Mouse (Mus musculus) CD4-positive naive resting alpha-beta T cell, adult 57 days (primary cell): ENCODE measurements around the gene Chrd. TPM values are rescaled to one million over a fixed set of nuclear protein-coding genes. Genes with fewer than 3 reads are reported as not detected.

Experiments
- total RNA-seq: library from RNA; stranded (reverse); gene quantifications from one replicate; pipeline ENCODE4 v1.2.4, GENCODE M21; 2023

The Chrd gene
- total RNA-seq, result not detected

DNA sequence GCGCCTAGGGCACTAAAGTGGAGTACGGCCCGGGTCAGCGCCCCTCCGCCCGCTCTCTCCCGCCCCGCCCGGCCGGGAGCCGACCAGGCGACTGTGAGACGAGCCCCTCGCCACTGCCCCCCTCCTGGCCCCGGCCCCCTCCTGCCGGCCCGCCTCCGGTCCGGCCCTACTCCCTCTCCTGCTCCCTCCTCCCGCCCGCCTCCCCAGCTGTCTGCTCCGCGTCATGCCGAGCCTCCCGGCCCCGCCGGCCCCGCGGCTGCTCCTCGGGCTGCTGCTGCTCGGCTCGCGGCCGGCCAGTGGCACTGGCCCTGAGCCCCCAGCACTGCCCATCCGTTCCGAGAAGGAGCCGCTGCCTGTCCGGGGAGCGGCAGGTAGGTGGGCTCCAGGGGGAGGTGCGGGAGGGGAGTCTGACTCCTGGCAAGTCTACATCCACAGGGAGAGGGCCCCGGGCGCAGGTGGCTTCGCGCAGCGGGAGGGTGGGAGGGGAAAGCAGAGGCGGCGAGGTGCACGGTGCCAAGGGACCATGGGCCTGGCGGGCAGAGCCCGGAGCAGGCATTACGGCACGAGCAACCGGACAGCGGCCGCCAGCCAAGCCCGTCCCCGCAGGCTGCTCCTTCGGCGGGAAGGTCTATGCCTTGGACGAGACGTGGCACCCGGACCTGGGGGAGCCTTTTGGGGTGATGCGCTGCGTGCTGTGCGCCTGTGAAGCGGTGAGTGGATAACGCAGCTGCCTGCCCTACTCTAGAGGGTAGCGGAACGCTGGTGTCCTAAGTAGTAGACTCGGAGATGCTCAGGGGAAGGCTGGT is at the start of gene Chrd:
Gene Chrd (plus strand): TSS at position 203 of the 806 bp plus-strand sequence.

DNA sequence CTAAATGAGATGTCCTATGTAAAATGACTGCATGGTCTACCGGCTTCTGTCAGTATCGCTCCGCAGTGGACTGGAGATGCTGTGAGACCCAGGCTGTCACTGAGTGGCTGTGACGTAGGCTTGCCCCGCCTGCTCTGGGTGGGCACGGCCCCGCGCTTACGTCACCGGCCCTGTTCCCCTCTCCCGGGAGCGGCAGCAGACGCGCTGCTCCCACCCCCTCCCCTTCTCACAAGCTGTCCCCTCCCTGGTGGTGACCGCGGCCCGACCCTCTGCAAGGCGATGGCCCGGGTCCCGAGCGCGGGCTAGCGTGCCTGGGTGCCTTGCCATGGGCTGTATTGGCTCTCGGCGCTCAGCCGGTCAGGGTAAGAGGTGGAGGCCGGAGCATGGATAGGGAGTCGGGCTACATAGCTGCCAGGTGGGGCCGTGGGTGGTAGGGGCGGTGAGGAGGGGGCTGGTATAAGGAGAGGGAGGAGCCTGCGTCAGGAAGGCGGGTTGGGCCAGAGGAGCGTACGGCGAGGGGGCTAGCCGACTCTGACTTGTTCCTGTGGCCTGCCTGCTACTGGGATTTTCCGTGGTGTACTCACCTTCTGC is 39.7 kb upstream of the Chrd start, which contains the start of gene Fam131a:
Gene Fam131a (plus strand): TSS at position 131 of the 591 bp plus-strand sequence.

DNA sequence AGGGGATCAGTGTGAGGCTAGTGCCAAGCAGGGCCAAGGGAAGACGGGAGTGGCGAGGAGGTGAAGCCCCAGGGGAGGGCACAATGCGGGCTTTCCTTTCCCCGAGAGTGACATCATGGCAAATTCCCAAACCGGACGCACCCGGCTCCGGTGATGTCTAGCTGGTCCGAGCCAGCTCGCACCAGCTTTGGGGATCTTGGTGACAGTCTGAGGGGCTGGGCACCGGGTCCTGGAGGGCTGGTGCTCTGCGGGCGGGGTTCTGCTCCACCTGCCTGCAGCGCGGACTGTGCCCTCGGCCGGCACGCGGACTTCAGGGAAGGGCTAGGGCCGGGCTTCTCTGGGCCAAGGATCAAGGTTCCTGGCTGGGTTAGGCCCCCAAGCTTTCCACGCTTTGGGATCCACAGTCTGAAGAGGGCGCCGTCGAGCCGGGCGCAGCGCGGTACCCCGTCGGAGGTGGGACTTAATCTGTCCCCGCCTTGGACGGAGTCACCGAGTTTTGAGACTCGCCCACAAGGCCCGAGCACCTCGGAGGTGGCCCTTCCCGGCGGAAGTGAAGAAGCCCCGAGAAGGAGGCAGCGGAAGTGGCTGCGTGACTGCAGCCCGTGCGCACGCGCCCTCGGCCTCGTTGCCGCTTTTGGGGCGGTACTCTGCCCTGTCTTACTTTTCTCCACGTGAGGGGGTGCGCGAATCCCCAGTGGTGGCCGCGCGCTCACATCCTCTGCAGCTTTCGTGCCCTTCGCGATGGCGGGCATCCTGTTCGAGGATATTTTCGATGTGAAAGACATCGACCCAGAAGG is 15.5 kb upstream of the Chrd start, which contains the start of the genes Polr2h and Clcn2:
Gene Polr2h (plus strand): TSS at position 485 of the 797 bp plus-strand sequence.
Gene Clcn2 (minus strand): TSS at position 566 of the 797 bp plus-strand sequence.

DNA sequence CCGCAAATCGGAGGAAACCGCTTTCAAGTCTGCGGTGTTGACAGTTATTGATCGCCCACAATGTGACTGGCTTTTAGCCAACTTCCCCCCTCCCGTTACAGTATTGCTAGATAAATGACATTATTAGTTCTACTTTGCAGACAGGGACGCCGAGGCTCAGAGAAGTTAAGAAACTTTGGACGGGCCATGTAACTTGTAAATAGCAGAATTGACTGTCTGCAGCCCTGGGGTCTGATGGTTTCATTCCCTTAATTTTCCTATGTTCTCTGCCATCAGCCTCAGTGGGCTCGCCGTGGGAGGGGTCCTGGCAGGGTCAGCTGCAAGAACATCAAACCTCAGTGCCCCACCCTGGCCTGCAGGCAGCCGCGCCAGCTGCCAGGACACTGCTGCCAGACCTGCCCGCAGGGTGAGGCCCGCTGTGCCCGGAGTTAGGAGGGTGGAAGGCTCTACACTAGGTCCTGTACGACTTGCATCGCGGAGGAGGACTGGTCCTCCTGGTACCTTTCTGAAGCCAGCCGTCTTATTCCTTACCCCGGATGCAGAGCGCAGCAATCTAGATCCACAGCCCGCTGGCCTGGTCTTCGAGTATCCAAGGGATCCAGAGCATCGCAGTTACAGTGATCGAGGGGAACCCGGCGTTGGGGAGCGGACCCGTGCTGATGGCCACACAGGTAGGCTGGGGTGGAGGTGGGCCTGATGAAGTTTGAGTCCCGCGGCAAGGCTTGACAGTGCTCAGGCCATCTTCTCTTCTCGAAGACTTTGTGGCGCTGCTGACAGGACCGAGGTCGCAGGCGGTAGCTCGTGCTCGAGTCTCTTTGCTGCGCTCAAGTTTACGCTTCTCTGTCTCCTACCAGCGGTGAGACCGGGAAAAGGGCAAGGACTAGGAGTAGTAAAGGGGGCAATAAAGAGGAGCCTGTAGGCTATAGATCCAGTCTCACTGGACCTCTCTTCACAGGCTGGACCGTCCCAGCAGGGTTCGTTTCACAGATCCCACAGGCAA is 1.1 kb downstream of the Chrd start, which contains the start of gene Thpo:
Gene Thpo (minus strand): TSS at position 781 of the 1,000 bp plus-strand sequence.

Other genes with a start within 250 kb of the Chrd start
- 57.6 TPM for gene Eif2b5, start 234.3 kb upstream of the Chrd start, total RNA-seq
- 39.1 TPM for gene Dvl3, start 216.1 kb upstream of the Chrd start, total RNA-seq
- gene Ap2m1, start 197.6 kb upstream of the Chrd start, total RNA-seq, result 175 TPM
- gene Abcf3, start 184.6 kb upstream of the Chrd start, total RNA-seq, result 116 TPM
- 1.3 TPM for gene Vwa5b2, start 143.7 kb upstream of the Chrd start, total RNA-seq
- 9.0 TPM for gene Eef1akmt4, start 121.5 kb upstream of the Chrd start, total RNA-seq
- gene Gm49333, start 121.5 kb upstream of the Chrd start, total RNA-seq, result not detected
- gene Alg3, start 121.4 kb upstream of the Chrd start, total RNA-seq, result 11.4 TPM
- gene Camk2n2, start 111.8 kb upstream of the Chrd start, total RNA-seq, result not detected
- gene Ece2, start 103.3 kb upstream of the Chrd start, total RNA-seq, result not detected
- 111 TPM for gene Psmd2, start 81.5 kb upstream of the Chrd start, total RNA-seq
- 335 TPM for gene Eif4g1, start 64.8 kb upstream of the Chrd start, total RNA-seq
- gene Fam131a, start 39.9 kb upstream of the Chrd start, total RNA-seq, result 0.62 TPM
- gene Polr2h, start 15.5 kb upstream of the Chrd start, total RNA-seq, result 16.2 TPM
- 5.9 TPM for gene Clcn2, start 15.4 kb upstream of the Chrd start, total RNA-seq
- gene Thpo, start 1.4 kb downstream of the Chrd start, total RNA-seq, result not detected